Mouse (Mus musculus) MEL (cell line): ENCODE results near the gene Hcfc1r1. TPM values are rescaled to one million over a fixed set of nuclear protein-coding genes. Genes with fewer than 3 reads are reported as not detected.

Experiments used
- DNase-seq: peaks from one replicate; pipeline ENCODE4 v3.0.0; 2011; ENCODE audit warnings: low read depth, low spot score
- H3K27ac ChIP-seq: 2 replicates; pipeline ENCODE4 v1.5.1; 2012; ENCODE audit warnings: low read depth, mild to moderate bottlenecking, control low read depth, low read length, moderate library complexity; ENCODE audit not compliant: control insufficient read depth
- H3K27me3 ChIP-seq, 2 experiments: fragments of 150-350 bp in 1 of 2; sonication (generic) in 1 of 2; 2 replicates each; pipeline ENCODE4 v1.6.1; 2012; ENCODE audit warnings: low read length in 2 of 2, mild to moderate bottlenecking in 2 of 2, improper control_type of control experiment in 1 of 2, moderate library complexity in 1 of 2; ENCODE audit not compliant: insufficient read depth in 2 of 2, control insufficient read depth in 1 of 2
- H3K36me3 ChIP-seq, 2 experiments: 2 replicates each; pipeline ENCODE4 v1.6.1; 2012 to 2014; ENCODE audit warnings: low read length in 2 of 2, improper control_type of control experiment in 1 of 2, inconsistent platforms in 1 of 2, mild to moderate bottlenecking in 1 of 2; ENCODE audit not compliant: insufficient read depth in 2 of 2, control insufficient read depth in 1 of 2
- H3K4me1 ChIP-seq, 2 experiments: fragments of 150-350 bp in 1 of 2; sonication (generic) in 1 of 2; 2 replicates each; pipeline ENCODE4 v1.6.1; 2012; ENCODE audit warnings: low read length in 2 of 2, improper control_type of control experiment in 1 of 2, mild to moderate bottlenecking in 1 of 2; ENCODE audit not compliant: insufficient read depth in 2 of 2, control insufficient read depth in 1 of 2
- H3K4me3 ChIP-seq, 2 experiments: fragments of 150-350 bp in 1 of 2; sonication (generic) in 1 of 2; 2 replicates each; pipeline ENCODE4 v1.5.1; 2012; ENCODE audit warnings: low read depth in 2 of 2, low read length in 2 of 2, mild to moderate bottlenecking in 2 of 2, moderate library complexity in 2 of 2, control low read depth in 1 of 2, improper control_type of control experiment in 1 of 2; ENCODE audit not compliant: control insufficient read depth in 1 of 2, insufficient read depth in 1 of 2
- H3K79me2 ChIP-seq: 2 replicates; pipeline ENCODE4 v1.6.1; 2012; ENCODE audit warnings: mild to moderate bottlenecking, low read length, moderate library complexity; ENCODE audit not compliant: control insufficient read depth, poor library complexity, insufficient read depth
- H3K9ac ChIP-seq: 2 replicates; pipeline ENCODE4 v1.6.1; 2012; ENCODE audit warnings: low read depth, mild to moderate bottlenecking, control low read depth, low read length, moderate library complexity; ENCODE audit not compliant: control insufficient read depth, poor library complexity, severe bottlenecking
- H3K9me3 ChIP-seq: fragments of 150-350 bp; sonication (generic); replicated peaks from 2 replicates; pipeline ENCODE4 v1.6.1; 2012; ENCODE audit warnings: mild to moderate bottlenecking, low read length, improper control_type of control experiment, moderate library complexity; ENCODE audit not compliant: insufficient read depth
- BHLHE40 ChIP-seq: IDR thresholded peaks from 2 replicates; pipeline ENCODE4 v1.6.1; 2012; ENCODE audit warnings: low read depth, mild to moderate bottlenecking, inconsistent platforms, low read length, improper control_type of control experiment, borderline replicate concordance
- CTCF ChIP-seq, 3 experiments: IDR thresholded peaks in 2 of 3; conservative IDR thresholded peaks in 1 of 3; 2 replicates each; pipeline ENCODE4 v1.5.1; 2011 to 2012; ENCODE audit warnings: low read length in 3 of 3, low read depth in 2 of 3, mild to moderate bottlenecking in 2 of 3, improper control_type of control experiment in 1 of 3, inconsistent platforms in 1 of 3, mixed read lengths in 1 of 3, moderate library complexity in 1 of 3; ENCODE audit not compliant: control insufficient read depth in 1 of 3, insufficient read depth in 1 of 3, poor library complexity in 1 of 3, severe bottlenecking in 1 of 3
- ELF1 ChIP-seq: IDR thresholded peaks from 2 replicates; pipeline ENCODE4 v1.6.1; 2014; ENCODE audit warnings: low read depth, mild to moderate bottlenecking, inconsistent platforms, low read length, improper control_type of control experiment, moderate library complexity
- GATA1 ChIP-seq: IDR thresholded peaks from 2 replicates; pipeline ENCODE4 v1.6.1; 2011; ENCODE audit warnings: low read depth, low read length, improper control_type of control experiment
- HCFC1 ChIP-seq: IDR thresholded peaks from 2 replicates; pipeline ENCODE4 v1.6.1; 2012; ENCODE audit warnings: low read depth, mild to moderate bottlenecking, inconsistent platforms, low read length, improper control_type of control experiment, moderate library complexity
- KAT2A ChIP-seq: conservative IDR thresholded peaks from 2 replicates; pipeline ENCODE4 v1.6.1; 2012; ENCODE audit warnings: low read depth, low read length, improper control_type of control experiment, inconsistent platforms
- MAFK ChIP-seq: IDR thresholded peaks from 2 replicates; pipeline ENCODE4 v1.6.1; 2011; ENCODE audit warnings: low read depth, mild to moderate bottlenecking, low read length, improper control_type of control experiment, borderline replicate concordance
- MAZ ChIP-seq: IDR thresholded peaks from 2 replicates; pipeline ENCODE4 v1.6.1; 2012; ENCODE audit warnings: low read depth, mild to moderate bottlenecking, inconsistent platforms, low read length, improper control_type of control experiment
- MEF2A ChIP-seq: IDR thresholded peaks from 2 replicates; pipeline ENCODE4 v1.6.1; 2014; ENCODE audit warnings: low read depth, mild to moderate bottlenecking, inconsistent platforms, low read length, improper control_type of control experiment; ENCODE audit not compliant: poor library complexity, insufficient replicate concordance, severe bottlenecking; ENCODE audit errors: extremely low read depth
- NELFE ChIP-seq: IDR thresholded peaks from 2 replicates; pipeline ENCODE4 v1.6.1; 2011; ENCODE audit warnings: low read depth, low read length, improper control_type of control experiment
- POLR2A ChIP-seq, 2 experiments: IDR thresholded peaks; 2 replicates each; pipeline ENCODE4 v1.6.1; 2011 to 2012; ENCODE audit warnings: low read length in 2 of 2, mild to moderate bottlenecking in 2 of 2, control low read depth in 1 of 2, improper control_type of control experiment in 1 of 2, low read depth in 1 of 2, moderate library complexity in 1 of 2; ENCODE audit not compliant: control insufficient read depth in 1 of 2, insufficient read depth in 1 of 2, poor library complexity in 1 of 2
- POLR2AphosphoS2 ChIP-seq: IDR thresholded peaks from 2 replicates; pipeline ENCODE4 v1.6.1; 2011; ENCODE audit warnings: low read length, improper control_type of control experiment
- POLR2AphosphoS5 ChIP-seq: IDR thresholded peaks from 2 replicates; pipeline ENCODE4 v1.6.1; 2012; ENCODE audit warnings: low read depth, borderline replicate concordance, mild to moderate bottlenecking, inconsistent platforms, low read length, moderate library complexity, mixed read lengths
- RCOR1 ChIP-seq: IDR thresholded peaks from 2 replicates; pipeline ENCODE4 v1.6.1; 2012; ENCODE audit warnings: low read depth, mild to moderate bottlenecking, inconsistent platforms, low read length, improper control_type of control experiment
- SIN3A ChIP-seq: IDR thresholded peaks from 2 replicates; pipeline ENCODE4 v1.6.1; 2012; ENCODE audit warnings: low read length, improper control_type of control experiment, inconsistent platforms
- TCF12 ChIP-seq: IDR thresholded peaks from 2 replicates; pipeline ENCODE4 v1.6.1; 2014; ENCODE audit warnings: low read depth, mild to moderate bottlenecking, inconsistent platforms, low read length, improper control_type of control experiment, moderate library complexity
- USF2 ChIP-seq, 2 experiments: IDR thresholded peaks; 2 replicates each; pipeline ENCODE4 v1.6.1; 2011 to 2012; ENCODE audit warnings: improper control_type of control experiment in 2 of 2, low read length in 2 of 2, borderline replicate concordance in 1 of 2, inconsistent platforms in 1 of 2, low read depth in 1 of 2, mild to moderate bottlenecking in 1 of 2; ENCODE audit not compliant: insufficient read depth in 1 of 2
- ZC3H11A ChIP-seq: IDR thresholded peaks from 2 replicates; pipeline ENCODE4 v1.6.1; 2012; ENCODE audit warnings: low read depth, mild to moderate bottlenecking, inconsistent platforms, low read length, improper control_type of control experiment
- ZKSCAN1 ChIP-seq: IDR thresholded peaks from 2 replicates; pipeline ENCODE4 v1.6.1; 2012; ENCODE audit warnings: low read depth, mild to moderate bottlenecking, inconsistent platforms, low read length, improper control_type of control experiment, moderate library complexity
- ZNF384 ChIP-seq: IDR thresholded peaks from 2 replicates; pipeline ENCODE4 v1.6.1; 2012; ENCODE audit warnings: low read depth, mild to moderate bottlenecking, inconsistent platforms, low read length, improper control_type of control experiment
- polyA plus RNA-seq, 2 experiments: library from polyadenylated mRNA; stranded (reverse) in 1 of 2; unstranded in 1 of 2; fragments of >175 nt in 1 of 2; fragments of >200 nt in 1 of 2; gene quantifications; 2 replicates each; pipeline versions ENCODE4 v1.2.1 to v1.2.4; 2012; ENCODE audit warnings: low replicate concordance in 2 of 2, low read depth in 1 of 2; ENCODE audit not compliant: insufficient read length in 2 of 2, insufficient read depth in 1 of 2, missing spikeins in 1 of 2
- total RNA-seq: library from RNA; depleted of rRNA; stranded (reverse); fragments of 300-350 nt; gene quantifications from 2 replicates; pipeline ENCODE4 v1.2.3, GENCODE M21; 2012

The Hcfc1r1 gene
- total and polyA plus RNA-seq, 3 experiments = 15.6 to 81.6 TPM; not detected in 1

GRCm38 (mm10) chr17:23695801-23696200 is 22.4 kb downstream of the Hcfc1r1 start:
- Histone ChIP-seq H3K79me2 (no peaks in the 10 kb centered on the region; the same call in 1 of the 2 replicates), H3K4me1 (peaks cover 5 to 7% of the 10 kb centered on the region in 2 experiments; a peak in 3 of 4 replicates), H3K4me3 (no peak overlapping the region), H3K27me3 (no peaks in the 10 kb centered on the region), H3K9ac (no peak overlapping the region), H3K36me3 (peaks cover 0 to 2% of the 10 kb centered on the region in 2 experiments; a peak in 2 of 4 replicates), H3K27ac (no peak overlapping the region), H3K9me3 (no peaks in the 10 kb centered on the region)
- TF ChIP-seq USF2 (IDR thresholded peaks at IDR 0.05; ENCODE audit: borderline replicate concordance in 1 of 2, insufficient read depth in 1 of 2, low read depth in 1 of 2, low read length in 2 of 2) (no peak), KAT2A (no peak), CTCF (IDR thresholded peaks at IDR 0.05 in 2 of 3, conservative IDR thresholded peaks at IDR 0.05 in 1 of 3; ENCODE audit: control insufficient read depth in 1 of 3, insufficient read depth in 1 of 3, low read depth in 2 of 3, low read length in 3 of 3, poor library complexity in 1 of 3, severe bottlenecking in 1 of 3) (no peak), MAFK (no peak), GATA1 (no peak), ZNF384 (no peak), SIN3A (no peak), ZKSCAN1 (no peak), NELFE (no peak), TCF12 (no peak), ZC3H11A (no peak), BHLHE40 (no peak), POLR2AphosphoS5 (no peak), POLR2A (IDR thresholded peaks at IDR 0.05; ENCODE audit: control insufficient read depth in 1 of 2, insufficient read depth in 1 of 2, low read depth in 1 of 2, low read length in 2 of 2, poor library complexity in 1 of 2) (no peak), RCOR1 (no peak), MEF2A (no peak), HCFC1 (no peak), MAZ (no peak), POLR2AphosphoS2 (no peak), ELF1 (no peak)
- no peak for DNase-seq
